Mouse (Mus musculus): ENCODE results near the gene Cyth4.

GRCm38 (mm10) chr15:78571554-78572269 lies 25.1 kb upstream of the Cyth4 start:
- no peak for TF ChIP-seq CTCF (IDR thresholded peaks at IDR 0.05; ENCODE audit: extremely low read depth, insufficient read depth, low read length)
- no peak for TF ChIP-seq POLR2A (IDR thresholded peaks at IDR 0.05; ENCODE audit: extremely low read depth, insufficient read depth, low read length)

Data from cortical plate, adult 2 months (tissue).